Mouse (Mus musculus): ENCODE data around the gene Kcp. TPM values are rescaled to one million over a fixed set of nuclear protein-coding genes. Genes with fewer than 3 reads are reported as not detected.
A peak's percentile ranks its signal among the peaks of the same experiment; 100 is the strongest.

The Kcp gene
- total RNA-seq, 2 experiments from 2014 or later = 10.0 to 14.4 TPM

DNA sequence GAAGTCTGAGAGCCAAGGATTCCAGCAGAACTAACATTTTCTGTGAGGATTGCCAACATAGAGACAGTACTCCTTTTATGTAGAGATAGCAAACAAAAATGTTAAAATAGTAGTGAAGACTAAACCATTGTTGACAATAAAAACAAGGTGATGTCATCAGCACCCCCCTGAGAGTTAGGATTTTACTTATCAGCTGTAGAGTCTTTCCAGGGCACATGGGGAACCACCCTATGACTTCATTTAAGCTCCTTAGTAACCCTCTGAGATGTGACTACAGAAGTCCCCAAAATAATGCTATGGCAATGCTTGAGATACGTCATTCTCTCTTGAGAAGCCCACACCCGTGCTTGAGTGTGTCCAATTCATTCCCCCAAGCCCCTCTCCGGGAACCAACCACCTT is 44.4 kb downstream of the Kcp start:
- no peak for DNase-seq (ENCODE audit: low spot score in 2 of 2)

DNA sequence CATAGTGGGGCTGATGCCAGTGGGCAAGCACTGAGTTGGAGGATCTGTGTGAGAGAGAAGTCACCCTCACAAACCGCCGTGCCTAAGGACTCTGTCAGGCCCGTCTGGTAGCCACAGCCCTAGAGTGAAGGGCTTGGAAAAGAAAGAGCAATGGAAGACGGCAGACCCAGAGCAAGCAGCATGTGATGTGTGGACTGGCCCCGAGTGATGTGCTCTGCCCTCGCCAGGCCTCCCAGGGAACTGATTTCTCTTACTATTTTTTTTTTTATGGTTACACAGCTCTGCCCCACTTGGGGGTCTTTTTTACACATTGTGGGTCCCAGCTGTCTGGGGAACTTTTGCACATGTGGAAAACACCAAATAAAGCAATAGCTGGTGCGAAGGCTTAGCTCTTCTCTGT is 46.2 kb downstream of the Kcp start:
- DNase-seq (ENCODE audit: low spot score in 2 of 2) = no peak

GRCm38 (mm10) chr6:29450667-29451066 is 57.1 kb downstream of the Kcp start:
- DNase-seq (ENCODE audit: low spot score in 2 of 2) = no peak

DNA sequence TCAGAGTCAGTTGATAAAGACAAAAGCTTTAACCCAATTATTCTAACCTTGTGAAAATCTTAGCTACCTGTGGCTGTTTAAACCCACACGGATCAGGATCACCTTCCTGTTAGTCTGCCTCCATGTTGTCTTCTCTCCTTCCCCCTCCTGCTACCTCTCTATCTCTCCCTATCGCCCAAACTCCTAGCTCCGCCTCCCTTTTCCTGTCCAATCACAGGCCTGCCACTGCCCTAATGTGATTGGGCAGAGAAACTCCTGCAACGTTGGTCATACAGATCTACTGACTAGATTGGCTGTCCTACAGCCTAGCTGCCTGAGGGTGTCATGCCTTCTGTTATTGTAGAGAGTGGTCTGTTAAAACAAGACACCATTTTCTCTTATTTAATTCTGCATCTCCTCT is 57.9 kb downstream of the Kcp start:
- no peak for DNase-seq (ENCODE audit: low spot score in 2 of 2)

DNA sequence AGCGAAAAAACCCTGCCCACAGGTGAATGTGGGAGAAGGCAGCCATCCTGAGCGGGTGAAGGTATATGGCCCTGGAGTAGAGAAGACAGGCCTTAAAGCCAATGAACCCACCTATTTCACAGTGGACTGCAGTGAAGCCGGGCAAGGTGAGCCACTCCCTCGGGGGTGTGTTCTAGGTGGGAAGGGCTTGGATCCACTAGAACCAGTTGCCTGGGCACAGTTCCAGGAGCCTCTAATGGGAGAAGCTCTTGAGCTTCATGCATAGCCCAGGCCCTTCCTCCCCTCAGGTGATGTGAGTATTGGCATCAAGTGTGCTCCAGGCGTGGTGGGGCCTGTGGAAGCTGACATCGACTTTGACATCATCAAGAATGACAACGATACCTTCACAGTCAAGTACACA is 62.4 kb downstream of the Kcp start:
- no peak for DNase-seq (ENCODE audit: low spot score in 2 of 2)

DNA sequence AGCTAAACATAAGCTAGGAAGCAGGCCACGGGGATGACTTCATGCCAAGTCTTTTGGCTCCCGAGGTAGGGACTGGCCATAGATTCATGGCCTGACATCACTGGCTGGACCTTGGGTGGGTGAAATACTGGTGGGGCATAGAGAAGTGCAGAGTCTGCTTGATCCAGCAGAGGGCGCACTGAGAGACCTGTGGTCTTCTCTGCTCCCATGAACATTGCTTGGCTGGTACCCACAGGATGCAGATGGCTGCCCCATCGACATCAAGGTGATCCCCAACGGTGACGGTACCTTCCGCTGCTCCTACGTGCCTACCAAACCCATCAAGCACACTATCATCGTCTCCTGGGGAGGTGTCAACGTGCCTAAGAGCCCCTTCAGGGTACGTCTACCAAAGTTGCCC is 63.0 kb downstream of the Kcp start:
- peak in 1 of 2 experiments; percentile 43 for DNase-seq (ENCODE audit: low spot score in 2 of 2)

DNA sequence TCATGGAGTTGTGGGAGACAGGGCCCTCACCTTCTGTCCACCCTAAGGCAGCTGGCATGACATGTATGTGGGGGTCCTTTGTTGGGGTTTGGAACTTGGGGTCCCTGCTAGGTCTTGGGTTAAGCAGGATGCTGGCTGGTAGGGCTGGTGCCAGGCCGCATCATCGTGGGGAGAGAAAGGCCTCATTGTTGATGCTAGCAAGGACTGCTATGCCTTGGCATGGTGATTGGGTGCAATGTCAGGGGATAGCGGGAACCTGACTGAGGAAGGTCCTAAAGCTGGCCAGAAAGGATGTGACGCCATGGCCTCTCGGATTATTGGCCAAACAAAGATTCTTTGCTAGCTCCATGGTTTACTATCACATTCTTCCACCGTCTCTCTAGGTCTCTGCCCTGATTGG is 68.0 kb downstream of the Kcp start:
- DNase-seq (ENCODE audit: low spot score in 2 of 2) = no peak

- DNase-seq (ENCODE audit: low spot score in 2 of 2) = peak; percentile 38 to 49
These were observed 68.5 kb downstream of the Kcp start for GRCm38 (mm10) chr6:29439251-29439650.

- DNase-seq (ENCODE audit: low spot score in 2 of 2) = peak; percentile 41 to 42
These were observed 71.3 kb downstream of the Kcp start for GRCm38 (mm10) chr6:29436461-29436934.

DNA sequence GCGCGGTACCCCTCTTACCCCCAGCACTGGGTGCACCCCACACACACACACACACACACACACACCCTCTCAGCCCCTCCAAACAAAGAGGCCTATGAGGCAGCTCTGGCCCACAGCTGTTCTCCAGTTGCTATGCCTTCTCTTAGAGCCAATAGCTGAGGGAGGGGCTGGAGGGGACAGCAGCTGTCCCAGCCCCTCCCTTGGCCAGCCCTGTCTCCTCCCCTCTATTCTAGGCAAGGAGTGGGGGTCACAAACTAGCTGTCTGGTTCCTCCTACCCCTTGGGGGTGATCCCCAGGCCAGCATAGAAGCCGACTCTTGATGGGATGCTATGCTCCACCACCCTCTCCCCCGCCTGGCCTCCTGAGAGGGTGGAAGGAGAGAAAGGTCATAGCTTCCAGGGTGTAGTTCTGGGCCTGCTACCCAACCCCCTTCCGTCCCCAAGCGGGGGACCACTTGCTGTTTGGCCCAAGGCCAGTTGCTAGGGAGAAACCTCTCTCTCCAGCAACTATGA is 71.8 kb downstream of the Kcp start:
- DNase-seq (ENCODE audit: low spot score in 2 of 2) = no peak

DNA sequence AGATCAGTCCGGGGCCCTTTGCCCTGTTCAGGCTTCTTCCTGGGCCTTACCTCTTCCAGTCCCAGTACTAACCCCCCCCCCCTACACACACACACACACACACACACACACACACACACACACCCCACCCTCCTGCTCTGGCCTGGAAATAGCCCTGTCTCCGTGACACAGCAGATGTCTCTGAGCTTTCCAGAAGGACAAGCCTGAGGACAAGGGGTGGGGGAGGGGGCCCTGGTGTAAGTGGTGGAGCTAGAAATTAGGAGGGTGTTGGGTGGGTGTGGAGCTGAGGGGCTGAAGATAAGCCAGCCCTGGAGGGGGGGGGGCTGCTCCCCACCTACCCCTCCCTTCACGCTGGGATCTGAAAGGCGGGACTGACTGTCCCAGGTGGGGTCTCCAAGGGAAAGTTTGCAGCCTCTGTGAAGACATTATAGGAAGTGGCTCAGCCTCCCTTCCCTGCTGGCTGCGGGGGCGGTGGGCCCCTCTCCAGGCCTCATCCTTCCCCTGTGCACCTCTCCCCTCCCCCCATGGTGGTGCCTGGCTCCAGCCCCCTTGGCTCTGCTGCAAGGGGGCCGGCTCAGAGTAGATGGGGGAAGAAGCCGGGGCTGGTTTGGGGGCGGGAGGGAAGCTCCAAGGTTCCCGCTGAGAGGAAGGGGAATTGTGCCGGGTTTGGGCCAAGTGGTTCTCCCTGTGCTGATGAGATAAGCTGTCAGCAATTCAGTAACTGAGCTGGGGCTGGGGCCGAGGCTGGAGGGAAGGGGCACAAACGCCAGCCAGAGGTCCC is 72.7 kb downstream of the Kcp start:
- no peak for DNase-seq (ENCODE audit: low spot score in 2 of 2)

DNA sequence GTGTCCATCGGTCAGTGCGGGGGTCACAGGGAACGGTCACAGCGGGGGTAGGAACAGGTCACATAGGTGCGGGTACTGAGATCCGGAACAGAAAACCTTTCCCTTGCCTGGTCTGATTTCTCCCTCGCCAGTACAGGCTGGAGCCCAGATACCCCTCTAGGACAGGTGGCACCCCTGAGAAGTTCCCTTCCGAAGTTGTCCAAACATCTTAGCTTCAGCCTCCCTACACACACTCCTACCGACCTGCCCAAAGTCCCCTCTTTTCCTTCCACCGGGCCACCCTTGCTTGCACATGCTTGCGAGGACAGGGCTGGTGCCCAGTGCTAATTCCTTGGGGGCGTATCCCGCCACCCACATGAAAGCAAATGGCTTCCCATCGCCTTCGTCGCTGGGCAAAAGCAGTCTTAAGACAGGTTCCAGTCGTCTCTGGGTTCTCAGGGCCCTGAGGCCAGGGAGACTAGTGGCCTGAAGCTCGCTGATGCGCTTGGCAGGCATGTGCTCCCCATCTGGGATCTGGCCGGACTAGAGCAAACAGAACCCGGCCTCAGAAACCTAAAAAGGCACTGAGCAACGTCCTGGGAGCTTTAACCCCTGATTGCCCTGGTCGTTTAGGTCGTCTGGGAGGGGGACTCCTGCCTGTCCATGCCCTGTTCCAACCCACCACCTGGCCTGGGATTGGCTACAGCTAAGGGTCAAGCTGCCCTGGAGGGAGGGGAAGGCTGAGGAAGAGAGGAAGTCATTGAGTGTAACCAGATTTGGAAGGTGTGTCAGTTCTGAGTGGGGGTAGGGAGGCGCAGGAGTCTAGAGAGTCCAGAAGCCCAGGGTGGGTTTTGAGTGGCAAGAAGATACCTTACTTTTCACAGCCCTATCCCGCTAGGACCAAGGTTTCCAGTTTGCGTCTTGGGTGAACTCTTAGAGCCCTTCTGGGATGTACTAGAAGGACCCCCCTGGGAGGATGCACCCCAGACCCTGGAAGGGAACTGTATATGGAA is 73.7 kb downstream of the Kcp start:
- DNase-seq (ENCODE audit: low spot score in 2 of 2) = no peak

DNA sequence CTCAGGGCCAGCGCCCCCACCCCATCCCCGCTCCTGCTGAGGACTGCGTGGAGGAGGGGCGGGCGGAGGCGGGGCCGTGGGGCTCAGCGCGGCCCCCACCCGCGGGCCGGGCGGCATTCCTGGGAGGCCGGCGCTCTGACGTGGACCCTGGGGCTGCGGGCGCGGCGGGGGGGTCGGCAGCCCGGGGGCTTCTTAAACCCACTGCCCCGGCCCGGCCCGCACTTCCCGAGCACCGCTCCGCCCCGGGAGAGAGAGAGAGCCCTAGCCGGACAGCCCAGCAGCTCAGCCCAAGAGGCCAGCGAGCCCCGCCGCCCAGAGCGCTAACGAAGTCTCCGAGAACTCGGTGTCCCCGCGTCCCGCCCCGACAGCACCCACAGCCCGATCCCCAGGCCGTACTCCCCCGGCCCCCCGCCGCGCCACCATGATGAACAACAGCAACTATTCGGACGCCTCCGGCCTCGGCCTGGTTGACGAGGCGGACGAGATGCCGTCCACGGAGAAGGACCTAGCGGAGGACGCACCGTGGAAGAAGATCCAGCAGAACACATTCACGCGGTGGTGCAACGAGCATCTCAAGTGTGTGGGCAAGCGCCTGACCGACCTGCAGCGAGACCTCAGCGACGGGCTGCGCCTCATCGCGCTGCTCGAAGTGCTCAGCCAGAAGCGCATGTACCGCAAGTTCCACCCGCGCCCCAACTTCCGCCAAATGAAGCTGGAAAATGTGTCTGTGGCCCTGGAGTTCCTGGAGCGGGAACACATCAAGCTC is 74.5 kb downstream of the Kcp start, which contains the start of gene Flnc:
Flnc (plus strand) TSS at position 219 of the 766 bp plus-strand sequence.
- no peak for DNase-seq (ENCODE audit: low spot score in 2 of 2)

GRCm38 (mm10) chr6:29432676-29433037 is 75.1 kb downstream of the Kcp start:
- DNase-seq (ENCODE audit: low spot score in 2 of 2) = no peak

DNA sequence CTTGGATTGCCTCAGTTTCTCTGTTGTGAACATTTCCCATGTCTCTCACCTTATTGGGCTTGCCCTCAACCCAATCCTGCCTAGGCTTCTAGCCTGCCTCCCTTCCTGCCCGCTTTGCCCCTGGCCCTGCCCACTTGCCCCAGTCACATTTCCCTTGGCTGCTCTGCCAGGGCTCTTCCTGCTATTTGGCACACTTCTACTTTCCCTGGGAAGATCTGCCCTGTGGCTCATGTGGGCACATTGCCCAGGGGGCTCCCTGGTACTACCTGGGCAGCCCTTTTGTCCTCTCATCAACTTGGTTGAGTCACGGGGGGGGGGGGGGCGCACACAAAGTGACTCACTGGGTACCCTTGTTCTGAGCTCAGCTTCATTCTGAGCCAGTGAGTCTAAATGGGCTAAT is 75.6 kb downstream of the Kcp start:
- no peak for DNase-seq (ENCODE audit: low spot score in 2 of 2)

GRCm38 (mm10) chr6:29431473-29431872 is 76.3 kb downstream of the Kcp start:
- DNase-seq (ENCODE audit: low spot score in 2 of 2) = no peak

DNA sequence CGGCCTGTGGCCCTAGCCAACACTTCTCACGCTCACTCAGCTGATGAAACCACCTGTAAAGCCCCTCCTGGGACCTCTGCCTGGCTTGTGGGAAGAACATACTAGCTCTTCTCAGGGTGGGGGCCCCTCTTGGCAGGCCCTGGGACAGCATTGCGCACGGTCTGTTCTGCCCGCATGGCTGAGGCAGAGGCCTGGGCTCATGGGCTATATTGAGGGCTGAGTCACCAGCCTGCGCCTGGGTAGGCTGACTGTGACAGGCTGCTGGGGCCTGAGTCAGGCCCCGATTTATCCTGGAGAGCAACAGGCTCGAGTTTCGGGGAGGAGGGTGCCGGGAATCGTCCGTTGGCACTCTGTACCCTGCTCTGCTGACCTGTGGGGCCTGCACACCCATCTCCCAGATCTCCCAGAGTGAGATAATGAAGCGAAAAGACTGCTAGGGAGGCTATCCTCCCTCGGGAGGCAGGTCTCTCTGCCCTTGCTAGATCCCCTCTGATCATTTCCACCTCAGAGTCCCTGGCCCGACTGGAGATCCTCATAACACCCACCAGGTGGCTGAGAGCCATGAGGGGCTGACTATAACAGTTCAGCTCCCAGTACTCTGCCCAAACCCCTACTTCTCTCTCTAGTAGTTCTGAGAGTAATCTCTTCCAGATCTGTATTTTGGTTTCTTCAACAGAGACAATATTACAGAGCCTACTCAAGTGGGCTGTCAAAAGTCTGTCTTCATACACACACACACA is 76.9 kb downstream of the Kcp start:
- DNase-seq (ENCODE audit: low spot score in 2 of 2) = no peak

DNA sequence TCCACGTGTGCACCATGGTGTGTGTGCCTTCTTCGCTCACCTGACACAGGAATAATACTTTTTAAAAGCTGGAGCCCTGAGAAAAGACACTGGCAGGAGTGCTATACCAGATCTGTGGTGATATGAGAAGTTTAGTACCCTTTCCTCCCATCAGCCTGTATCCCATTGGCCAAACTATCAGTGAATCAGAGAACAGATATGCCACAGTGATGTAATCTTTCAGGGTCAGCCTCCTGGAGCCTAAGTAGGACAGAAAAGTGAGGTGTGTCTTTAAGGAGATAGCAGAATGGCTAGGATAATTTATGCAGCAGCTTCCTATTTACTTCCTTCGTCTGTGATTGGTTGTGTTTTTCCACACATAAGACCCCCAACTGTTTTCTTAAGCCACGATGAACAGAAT is 79.6 kb downstream of the Kcp start:
- no peak for DNase-seq (ENCODE audit: low spot score in 2 of 2)

GRCm38 (mm10) chr6:29426331-29426730 is 81.4 kb downstream of the Kcp start:
- no peak for DNase-seq (ENCODE audit: low spot score in 2 of 2)

DNA sequence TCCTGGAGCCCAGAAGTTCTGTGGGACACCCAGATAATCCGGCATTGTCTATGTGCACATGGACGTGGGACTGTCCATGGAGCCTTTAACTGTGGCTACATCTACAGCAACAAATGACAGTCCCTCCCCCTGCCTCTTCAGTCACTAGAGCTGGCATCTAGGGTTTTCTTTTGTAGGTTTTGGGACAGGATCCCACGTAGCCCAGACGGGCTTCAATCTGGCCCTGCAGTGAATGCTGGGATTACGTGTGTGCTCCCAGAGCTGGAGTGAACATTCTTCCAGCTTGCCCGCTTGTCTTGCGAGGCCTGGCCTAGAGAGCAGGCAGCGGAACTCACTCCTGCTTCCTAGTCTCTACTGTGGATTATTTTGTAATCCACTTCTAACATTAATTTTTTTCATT is 82.6 kb downstream of the Kcp start:
- DNase-seq (ENCODE audit: low spot score in 2 of 2) = no peak

Measured in layer of hippocampus, postnatal 10 days (tissue).